Mouse (Mus musculus) forebrain, embryonic 14.5 days (tissue): ENCODE measurements around the gene Lrrc8d. TPM values are rescaled to one million over a fixed set of nuclear protein-coding genes. Genes with fewer than 3 reads are reported as not detected.

ENCODE experiments used
- ATAC-seq: fragments of 200-750 bp; cut with Nextera tagmentation; 2 replicates; pipeline ENCODE4 v1.8.0; 2017; ENCODE audit warnings: mild to moderate bottlenecking, moderate library complexity
- DNase-seq: peaks from one replicate; pipeline ENCODE4 v3.0.0-alpha.2; 2015; ENCODE audit warnings: low spot score
- H3K27ac ChIP-seq: fragments of 300-500 bp; sonication (generic); 2 replicates; pipeline ENCODE4 v1.5.1; 2014; ENCODE audit warnings: low read depth, mild to moderate bottlenecking, control low read depth, low read length, moderate library complexity
- H3K27me3 ChIP-seq: fragments of 300-500 bp; sonication (generic); replicated peaks from 2 replicates; pipeline ENCODE4 v1.6.1; 2014; ENCODE audit warnings: low read length, control low read depth, mixed read lengths; ENCODE audit not compliant: control insufficient read depth, insufficient read depth
- H3K36me3 ChIP-seq: fragments of 300-500 bp; sonication (generic); 2 replicates; pipeline ENCODE4 v1.6.1; 2014; ENCODE audit warnings: low read length, control low read depth; ENCODE audit not compliant: control insufficient read depth, insufficient read depth
- H3K4me1 ChIP-seq: fragments of 300-500 bp; sonication (generic); 2 replicates; pipeline ENCODE4 v1.6.1; 2014; ENCODE audit warnings: antibody characterized with exemption, low read length, control low read depth; ENCODE audit not compliant: control insufficient read depth, insufficient read depth
- H3K4me2 ChIP-seq: fragments of 300-500 bp; sonication (generic); 2 replicates; pipeline ENCODE4 v1.6.1; 2014; ENCODE audit warnings: mild to moderate bottlenecking, control low read depth, low read length
- H3K4me3 ChIP-seq: fragments of 300-500 bp; sonication (generic); 2 replicates; pipeline ENCODE4 v1.5.1; 2014; ENCODE audit warnings: low read depth, low read length, control low read depth
- H3K9ac ChIP-seq: fragments of 300-500 bp; sonication (generic); 2 replicates; pipeline ENCODE4 v1.6.1; 2014; ENCODE audit warnings: mild to moderate bottlenecking, low read length, control low read depth, moderate library complexity
- H3K9me3 ChIP-seq: fragments of 300-500 bp; sonication (generic); replicated peaks from 2 replicates; pipeline ENCODE4 v1.6.1; 2016; ENCODE audit warnings: low read length, control low read depth, mixed read lengths; ENCODE audit not compliant: control insufficient read depth
- WGBS: fragments of 180-500 bp; shearing (Covaris S2); extraction: QIAGEN DNeasy Blood & Tissue Kit; methylation state at CpG from one replicate; pipeline ENCODE4 v1.1.7; 2014; 5-methylcytosine and 5-hydroxymethylcytosine counted together
- polyA plus RNA-seq: library from polyadenylated mRNA; unstranded; fragments of >200 nt; fragmentation: Nextera tagmentation; extraction: Ambion mirVana; gene quantifications from 2 replicates; pipeline ENCODE4 v1.2.1, GENCODE M21; 2014

Gene Lrrc8d
- polyA plus RNA-seq, 1 experiment from 2014 or later: 23.3 TPM

GRCm38 (mm10) chr5:105737145-105737544 lies 37.4 kb downstream of the Lrrc8d start:
- WGBS: 86% methylated on average over 6 of the region's 6 CpGs
- Histone ChIP-seq H3K4me2 (no peak overlapping the region), H3K9me3 (no peaks in the 10 kb centered on the region), H3K4me1 (peaks cover 11% of the 10 kb centered on the region), H3K27ac (no peak overlapping the region), H3K36me3 (peaks cover 20% of the 10 kb centered on the region; the same call in 1 of the 2 replicates), H3K27me3 (no peaks in the 10 kb centered on the region), H3K9ac (no peak overlapping the region), H3K4me3 (no peak overlapping the region)
- no peak for DNase-seq
- ATAC-seq: no peak

GRCm38 (mm10) chr5:105740437-105740836 lies 40.7 kb downstream of the Lrrc8d start:
- Histone ChIP-seq H3K9me3 (no peaks in the 10 kb centered on the region), H3K9ac (no peak overlapping the region), H3K4me2 (no peak overlapping the region), H3K4me3 (no peak overlapping the region), H3K27ac (peak overlapping the region; percentile 41; the same call in 1 of the 2 replicates), H3K27me3 (no peaks in the 10 kb centered on the region), H3K36me3 (peaks cover 5% of the 10 kb centered on the region; the same call in 1 of the 2 replicates), H3K4me1 (peaks cover 5% of the 10 kb centered on the region; the same call in 1 of the 2 replicates)
- ATAC-seq (peak; percentile 91), DNase-seq (peak; percentile 83)
- WGBS: 6% methylated on average over 7 of the region's 7 CpGs

- Histone ChIP-seq H3K4me3 (no peak overlapping the region), H3K9ac (no peak overlapping the region), H3K27me3 (no peaks in the 10 kb centered on the region), H3K36me3 (peaks cover 5% of the 10 kb centered on the region; the same call in 1 of the 2 replicates), H3K27ac (no peak overlapping the region), H3K9me3 (no peaks in the 10 kb centered on the region), H3K4me1 (peaks cover 5% of the 10 kb centered on the region; the same call in 1 of the 2 replicates), H3K4me2 (no peak overlapping the region)
- ATAC-seq (no peak), DNase-seq (no peak)
- 69% methylated on average over 5 of the region's 5 CpGs for WGBS
Measured at GRCm38 (mm10) chr5:105742641-105743040, 42.9 kb downstream of the Lrrc8d start.

GRCm38 (mm10) chr5:105745324-105745723 lies 45.6 kb downstream of the Lrrc8d start:
- no peak for DNase-seq
- no peak overlapping the region for H3K4me2 ChIP-seq
- H3K9ac ChIP-seq: no peak overlapping the region
- no peaks in the 10 kb centered on the region for H3K27me3 ChIP-seq
- H3K4me3 ChIP-seq: no peak overlapping the region
- H3K36me3 ChIP-seq: no peaks in the 10 kb centered on the region
- WGBS: 85% methylated on average over 11 of the region's 11 CpGs
- no peak for ATAC-seq
- no peak overlapping the region for H3K27ac ChIP-seq
- no peaks in the 10 kb centered on the region for H3K9me3 ChIP-seq
- H3K4me1 ChIP-seq: peaks cover 3% of the 10 kb centered on the region; the same call in 1 of the 2 replicates

GRCm38 (mm10) chr5:105745927-105746454 lies 46.2 kb downstream of the Lrrc8d start:
- ATAC-seq: no peak
- no peak for DNase-seq
- Histone ChIP-seq H3K4me1 (peaks cover 2% of the 10 kb centered on the region; the same call in 1 of the 2 replicates), H3K4me2 (no peak overlapping the region), H3K9me3 (no peaks in the 10 kb centered on the region), H3K36me3 (no peaks in the 10 kb centered on the region), H3K27me3 (no peaks in the 10 kb centered on the region), H3K9ac (no peak overlapping the region), H3K4me3 (no peak overlapping the region), H3K27ac (no peak overlapping the region)
- WGBS: 87% methylated on average over 5 of the region's 5 CpGs

GRCm38 (mm10) chr5:105754803-105755202 lies 55.0 kb downstream of the Lrrc8d start:
- no peaks in the 10 kb centered on the region for H3K27me3 ChIP-seq
- no peaks in the 10 kb centered on the region for H3K4me1 ChIP-seq
- 83% methylated on average over 8 of the region's 8 CpGs for WGBS
- DNase-seq (no peak), ATAC-seq (no peak)
- no peak overlapping the region for H3K4me3 ChIP-seq
- H3K9me3 ChIP-seq: no peaks in the 10 kb centered on the region
- no peak overlapping the region for H3K9ac ChIP-seq
- H3K4me2 ChIP-seq: no peak overlapping the region
- H3K27ac ChIP-seq: no peak overlapping the region
- H3K36me3 ChIP-seq: no peaks in the 10 kb centered on the region

GRCm38 (mm10) chr5:105755491-105755890 lies 55.7 kb downstream of the Lrrc8d start:
- no peak overlapping the region for H3K4me2 ChIP-seq
- H3K9me3 ChIP-seq: no peaks in the 10 kb centered on the region
- ATAC-seq (no peak), DNase-seq (no peak)
- 89% methylated on average over 6 of the region's 6 CpGs for WGBS
- no peak overlapping the region for H3K4me3 ChIP-seq
- no peaks in the 10 kb centered on the region for H3K4me1 ChIP-seq
- no peak overlapping the region for H3K9ac ChIP-seq
- H3K36me3 ChIP-seq: no peaks in the 10 kb centered on the region
- no peak overlapping the region for H3K27ac ChIP-seq
- H3K27me3 ChIP-seq: no peaks in the 10 kb centered on the region

- 92% methylated on average over 17 of the region's 17 CpGs for WGBS
- Histone ChIP-seq H3K9me3 (no peaks in the 10 kb centered on the region), H3K36me3 (no peaks in the 10 kb centered on the region), H3K4me2 (no peak overlapping the region), H3K4me1 (no peaks in the 10 kb centered on the region), H3K27ac (no peak overlapping the region), H3K9ac (no peak overlapping the region), H3K4me3 (no peak overlapping the region), H3K27me3 (no peaks in the 10 kb centered on the region)
- DNase-seq (no peak), ATAC-seq (no peak)
Measured at GRCm38 (mm10) chr5:105757978-105758377, 58.2 kb downstream of the Lrrc8d start.

- DNase-seq (no peak), ATAC-seq (no peak)
- H3K9me3 ChIP-seq: no peaks in the 10 kb centered on the region
- no peak overlapping the region for H3K27ac ChIP-seq
- no peaks in the 10 kb centered on the region for H3K36me3 ChIP-seq
- no peaks in the 10 kb centered on the region for H3K27me3 ChIP-seq
- 78% methylated on average over 9 of the region's 9 CpGs for WGBS
- H3K9ac ChIP-seq: no peak overlapping the region
- H3K4me1 ChIP-seq: no peaks in the 10 kb centered on the region
- no peak overlapping the region for H3K4me3 ChIP-seq
- no peak overlapping the region for H3K4me2 ChIP-seq
Measured at GRCm38 (mm10) chr5:105758866-105759265, 59.1 kb downstream of the Lrrc8d start.
